Mouse (Mus musculus) embryonic fibroblast, embryonic 13.5 days (primary cell): ENCODE measurements around the gene Trf.

ENCODE experiments used
- CTCF ChIP-seq: IDR thresholded peaks from 2 replicates; pipeline ENCODE4 v1.5.1; 2011; ENCODE audit warnings: mild to moderate bottlenecking, control low read depth, low read length, moderate library complexity, borderline replicate concordance; ENCODE audit not compliant: insufficient read depth
- POLR2A ChIP-seq: IDR thresholded peaks from 2 replicates; pipeline ENCODE4 v1.6.1; 2011; ENCODE audit warnings: low read depth, mild to moderate bottlenecking, control low read depth, low read length, moderate library complexity

DNA sequence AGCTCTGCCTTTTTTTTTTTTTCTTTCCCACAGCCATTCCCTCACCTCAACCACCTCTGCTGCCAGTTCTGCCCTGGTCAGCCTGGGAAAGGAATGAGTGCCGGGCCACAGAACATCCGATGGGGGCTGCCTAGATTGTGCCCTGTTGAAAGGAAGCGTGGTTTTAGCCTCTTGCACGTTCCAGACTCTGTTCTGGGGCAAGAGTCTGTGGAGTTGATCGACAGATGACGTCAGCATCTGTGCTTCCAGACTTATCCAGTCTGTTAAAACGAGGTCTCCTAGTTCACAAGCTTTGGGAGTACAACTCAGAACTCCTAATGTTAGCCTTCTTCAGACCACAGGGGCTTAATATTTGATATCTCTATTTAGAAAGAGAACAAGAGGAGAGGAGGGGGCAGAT, 3.8 kb upstream of the Trf start:
- TF ChIP-seq CTCF (no peak), POLR2A (no peak)
